Mouse (Mus musculus): ENCODE data around the gene Casp9. TPM values are rescaled to one million over a fixed set of nuclear protein-coding genes. Genes with fewer than 3 reads are reported as not detected.

The Casp9 gene
- total RNA-seq, 1 experiment from 2014 or later: 15.3 TPM

DNA sequence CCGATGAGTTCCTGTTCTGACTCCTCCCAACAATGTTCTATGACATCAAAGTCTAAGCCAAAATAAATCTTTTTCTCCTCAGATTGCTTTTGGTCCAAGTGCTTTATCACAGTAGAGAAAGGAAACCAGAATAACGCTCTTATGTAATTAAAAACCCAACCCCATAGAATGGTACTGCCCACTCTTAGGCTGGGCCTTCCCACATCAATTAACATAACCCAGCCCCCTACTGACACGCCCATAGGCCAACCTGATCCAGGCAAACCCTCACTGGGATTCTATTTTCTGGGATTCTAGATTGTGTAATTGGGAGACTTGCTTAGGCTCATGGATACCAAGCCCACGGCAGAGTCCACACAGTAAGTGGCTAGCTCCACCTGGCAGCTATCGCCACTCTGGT is 71.6 kb downstream of the Casp9 start:
- no peak for DNase-seq

Other genes with a start within 250 kb of the Casp9 start
- 11.0 and 13.2 TPM in 2 replicates for gene Fblim1, start 187.5 kb upstream of the Casp9 start, total RNA-seq (2021)
- gene Tmem82, start 175.0 kb upstream of the Casp9 start, total RNA-seq (2021): 9.7 and 9.9 TPM in 2 replicates
- gene Slc25a34, start 169.8 kb upstream of the Casp9 start, total RNA-seq (2021): 31.9 and 32.5 TPM in 2 replicates
- gene Plekhm2, start 128.7 kb upstream of the Casp9 start, total RNA-seq (2021): 37.3 and 48.5 TPM in 2 replicates
- 1.5 and 3.3 TPM in 2 replicates for gene Rsc1a1, start 108.0 kb upstream of the Casp9 start, total RNA-seq (2021)
- gene Ddi2, start 70.2 kb upstream of the Casp9 start, total RNA-seq (2021): 56.0 and 65.2 TPM in 2 replicates
- 13.4 and 32.2 TPM in 2 replicates for gene Agmat, start 46.9 kb upstream of the Casp9 start, total RNA-seq (2021)
- gene Dnajc16, start 2.7 kb upstream of the Casp9 start, total RNA-seq (2021): 16.6 and 20.7 TPM in 2 replicates
- 0.56 TPM in 1 of 2 replicates, not detected in the other for gene Cela2a, start 32.5 kb downstream of the Casp9 start, total RNA-seq (2021)
- gene Ctrc, start 52.7 kb downstream of the Casp9 start, total RNA-seq (2021): not detected in 2 replicates
- gene Efhd2, start 81.3 kb downstream of the Casp9 start, total RNA-seq (2021): 21.4 and 28.2 TPM in 2 replicates
- gene Fhad1, start 221.5 kb downstream of the Casp9 start, total RNA-seq (2021): 0.74 and 1.7 TPM in 2 replicates

All from adrenal gland, postnatal 14 days (tissue).